Mouse (Mus musculus) adrenal gland, postnatal 10 days (tissue): ENCODE measurements around the gene Gm4498. TPM values are rescaled to one million over a fixed set of nuclear protein-coding genes. Genes with fewer than 3 reads are reported as not detected.
"Not testable (repeated sequence)": the region's sequence is repeated elsewhere in the genome, so short reads cannot be mapped to it uniquely, and the experiment has no call there.

ENCODE experiments used
- DNase-seq: peaks from one replicate; pipeline ENCODE4 v3.0.0; 2021; ENCODE audit warnings: mixed read lengths
- long read RNA-seq, 2 experiments: library from polyadenylated mRNA; stranded (forward); transcript quantifications; one replicate each; pipeline ENCODE4 v2.0.0; 2021
- total RNA-seq, 2 experiments: library from RNA; stranded (reverse); gene quantifications; 2 replicates each; pipeline ENCODE4 v1.2.3; 2021

The Gm4498 gene
- total RNA-seq, result not detected
- long read RNA-seq, experiment 1, result 0 reads
- long read RNA-seq, experiment 2, result 0 reads

- DNase-seq, result not testable (repeated sequence)
Observed at GRCm38 (mm10) chr7:20233728-20234127, at the start of gene Gm4498. TSS of gene Gm4498 (minus strand) at chr7:20233828.

DNA sequence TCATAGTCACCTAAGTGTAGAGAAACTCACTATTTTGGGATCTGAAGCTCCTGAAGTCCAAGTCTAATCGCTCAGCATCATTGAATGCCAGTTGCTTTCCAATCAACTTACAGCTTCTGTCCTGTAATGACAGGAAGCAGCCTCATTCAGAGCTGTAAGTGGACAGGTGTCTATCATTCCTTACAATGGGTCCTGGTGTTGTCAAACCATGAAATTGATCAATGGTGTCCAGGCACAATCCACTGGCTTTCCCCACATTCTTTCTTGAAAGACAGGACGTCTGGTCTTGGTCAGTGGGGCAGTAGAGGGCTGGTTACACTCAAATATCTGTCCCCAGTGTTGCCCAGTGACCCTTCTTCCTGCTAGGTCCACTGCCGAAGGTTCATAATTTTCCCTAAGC is 29.1 kb upstream of the Gm4498 start, which contains the start of gene Gm5890:
Gm5890 (minus strand) TSS at position 101 of the 400 bp plus-strand sequence.
- not testable (repeated sequence) for DNase-seq

DNA sequence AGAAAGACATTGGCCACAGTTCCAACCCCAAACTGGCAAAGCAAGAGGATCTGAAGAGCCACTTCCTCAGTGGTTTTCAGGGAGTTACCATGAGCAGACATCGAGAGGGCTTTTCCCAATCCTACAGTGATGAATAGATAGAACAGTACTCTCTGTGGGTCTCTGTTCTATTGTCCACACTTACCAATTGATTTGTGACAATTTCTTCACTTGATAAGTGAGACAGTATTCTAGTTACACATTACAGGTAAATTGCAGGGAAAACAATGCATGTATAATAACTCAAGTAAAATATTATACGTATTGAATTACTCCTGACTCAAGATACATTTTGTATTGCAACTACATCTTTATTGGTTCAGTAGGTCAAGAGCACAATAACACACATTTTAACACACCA is 28.1 kb downstream of the Gm4498 start, which contains the start of gene Gm6164:
Gm6164 (minus strand) TSS at position 101 of the 400 bp plus-strand sequence.
- not testable (repeated sequence) for DNase-seq

DNA sequence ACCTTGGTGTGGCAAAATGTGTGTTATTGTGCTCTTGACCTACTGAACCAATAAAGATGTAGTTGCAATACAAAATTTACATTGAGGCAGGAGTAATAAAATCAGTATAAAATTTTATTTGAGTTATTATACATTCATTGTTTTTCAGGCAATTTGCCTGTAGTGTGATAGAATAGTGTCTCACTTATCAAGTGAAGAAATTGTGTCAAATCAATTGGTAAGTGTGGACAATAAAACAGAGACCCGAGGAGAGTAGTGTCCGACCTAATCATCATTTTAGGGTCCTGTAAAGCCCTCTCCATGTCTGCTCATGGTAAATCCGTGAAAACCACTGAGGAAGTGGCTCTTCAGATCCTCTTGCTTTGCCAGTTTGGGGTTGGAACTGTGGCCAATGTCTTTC is 40.2 kb downstream of the Gm4498 start, which contains the start of gene Vmn1r95:
Vmn1r95 (plus strand) TSS at position 301 of the 400 bp plus-strand sequence.
- DNase-seq, result not testable (repeated sequence)

Other genes with a start within 250 kb of the Gm4498 start
- gene Nlrp9b, start 242.4 kb downstream of the Gm4498 start, total RNA-seq, result not detected
- gene Vmn1r91, start 134.1 kb downstream of the Gm4498 start, total RNA-seq, result not detected
- gene Gm16442, start 111.2 kb downstream of the Gm4498 start, total RNA-seq, result not detected
- not detected for gene Vmn1r93, start 94.7 kb downstream of the Gm4498 start, total RNA-seq
- gene Vmn1r94, start 65.5 kb downstream of the Gm4498 start, total RNA-seq, result not detected
- not detected for gene Vmn1r95, start 40.1 kb downstream of the Gm4498 start, total RNA-seq
- not detected for gene Gm6164, start 28.2 kb downstream of the Gm4498 start, total RNA-seq
- gene Gm5890, start 29.0 kb upstream of the Gm4498 start, total RNA-seq, result not detected
- not detected for gene Gm4133, start 100.2 kb upstream of the Gm4498 start, total RNA-seq
- gene Gm5728, start 141.6 kb upstream of the Gm4498 start, total RNA-seq, result not detected
- gene Vmn1r100, start 184.1 kb upstream of the Gm4498 start, total RNA-seq, result not detected
- not detected for gene Vmn1r101, start 208.8 kb upstream of the Gm4498 start, total RNA-seq
- gene Gm10670, start 241.1 kb upstream of the Gm4498 start, total RNA-seq, result not detected